Mouse (Mus musculus) CH12.LX (cell line): ENCODE data around the gene Tsen54. TPM values are rescaled to one million over a fixed set of nuclear protein-coding genes. Genes with fewer than 3 reads are reported as not detected.

ENCODE experiments used
- DNase-seq: peaks from one replicate; pipeline ENCODE4 v3.0.0-alpha.2; 2013; ENCODE audit errors: extremely low read depth
- H3K27ac ChIP-seq: 2 replicates; pipeline ENCODE4 v1.5.1; 2012; ENCODE audit warnings: low read depth, mild to moderate bottlenecking, control low read depth, moderate library complexity; ENCODE audit not compliant: insufficient read depth
- H3K27me3 ChIP-seq: replicated peaks from 2 replicates; pipeline ENCODE3; 2012; ENCODE audit warnings: inconsistent platforms
- H3K36me3 ChIP-seq, 2 experiments: replicated peaks in 1 of 2; 2 replicates each; pipeline versions ENCODE3 to v1.6.1; 2012; ENCODE audit warnings: inconsistent platforms in 1 of 2, low read length in 1 of 2, mild to moderate bottlenecking in 1 of 2, mixed read lengths in 1 of 2, moderate library complexity in 1 of 2; ENCODE audit not compliant: control insufficient read depth in 1 of 2, insufficient read depth in 1 of 2
- H3K4me1 ChIP-seq, 2 experiments: 2 replicates each; pipeline ENCODE4 v1.6.1; 2012; ENCODE audit warnings: inconsistent platforms in 1 of 2, moderate library complexity in 1 of 2; ENCODE audit not compliant: insufficient read depth in 2 of 2, control insufficient read depth in 1 of 2
- H3K4me2 ChIP-seq: 2 replicates; pipeline ENCODE4 v1.6.1; 2012; ENCODE audit warnings: low read depth, mild to moderate bottlenecking, control low read depth; ENCODE audit not compliant: poor library complexity, insufficient read depth, severe bottlenecking
- H3K4me3 ChIP-seq, 3 experiments: fragments of 150-350 bp in 1 of 3; sonication (generic) in 1 of 3; replicated peaks in 1 of 3; 2 replicates each; pipeline versions ENCODE3 to v1.5.1; 2011 to 2012; ENCODE audit warnings: low read depth in 2 of 3, low read length in 2 of 3, mild to moderate bottlenecking in 2 of 3, moderate library complexity in 2 of 3, control low read depth in 1 of 3, improper control_type of control experiment in 1 of 3, inconsistent platforms in 1 of 3, mixed read lengths in 1 of 3; ENCODE audit not compliant: poor library complexity in 1 of 3
- H3K79me2 ChIP-seq: replicated peaks from 2 replicates; pipeline ENCODE4 v1.6.1; 2012; ENCODE audit warnings: mild to moderate bottlenecking, moderate library complexity; ENCODE audit not compliant: control insufficient read depth, poor library complexity, insufficient read depth, severe bottlenecking; ENCODE audit errors: extremely low read depth
- H3K9ac ChIP-seq: 2 replicates; pipeline ENCODE4 v1.6.1; 2012; ENCODE audit warnings: low read depth, mild to moderate bottlenecking, control low read depth, moderate library complexity; ENCODE audit not compliant: insufficient read depth
- H3K9me3 ChIP-seq: replicated peaks from 2 replicates; pipeline ENCODE3; 2012; ENCODE audit warnings: low read length, inconsistent platforms, mixed read lengths
- BHLHE40 ChIP-seq: IDR thresholded peaks from 2 replicates; pipeline ENCODE4 v1.6.1; 2011; ENCODE audit warnings: mild to moderate bottlenecking, low read depth, low read length, improper control_type of control experiment
- CHD1 ChIP-seq: IDR thresholded peaks from 2 replicates; pipeline ENCODE4 v1.6.1; 2012; ENCODE audit warnings: low read depth, low read length, improper control_type of control experiment, inconsistent platforms
- CHD2 ChIP-seq: IDR thresholded peaks from 2 replicates; pipeline ENCODE4 v1.6.1; 2011; ENCODE audit warnings: low read length, improper control_type of control experiment
- ELF1 ChIP-seq: IDR thresholded peaks from 2 replicates; pipeline ENCODE4 v1.6.1; 2014; ENCODE audit warnings: low read depth, mild to moderate bottlenecking, inconsistent platforms, low read length, improper control_type of control experiment
- ETS1 ChIP-seq: conservative IDR thresholded peaks from 2 replicates; pipeline ENCODE4 v1.6.1; 2012; ENCODE audit warnings: low read depth, mild to moderate bottlenecking, inconsistent platforms, low read length, improper control_type of control experiment, moderate library complexity
- GABPA ChIP-seq: IDR thresholded peaks from 2 replicates; pipeline ENCODE4 v1.6.1; 2012; ENCODE audit warnings: low read depth, low read length, improper control_type of control experiment, inconsistent platforms; ENCODE audit not compliant: insufficient replicate concordance
- HCFC1 ChIP-seq: IDR thresholded peaks from 2 replicates; pipeline ENCODE4 v1.6.1; 2012; ENCODE audit warnings: low read depth, mild to moderate bottlenecking, inconsistent platforms, low read length, improper control_type of control experiment
- IRF4 ChIP-seq: IDR thresholded peaks from 2 replicates; pipeline ENCODE4 v1.6.1; 2014; ENCODE audit warnings: low read depth, mild to moderate bottlenecking, inconsistent platforms, low read length, improper control_type of control experiment
- JUN ChIP-seq: IDR thresholded peaks from 2 replicates; pipeline ENCODE4 v1.6.1; 2011; ENCODE audit warnings: low read depth, mild to moderate bottlenecking, low read length, improper control_type of control experiment, moderate library complexity; ENCODE audit not compliant: insufficient read depth
- KAT2A ChIP-seq: IDR thresholded peaks from 2 replicates; pipeline ENCODE4 v1.6.1; 2012; ENCODE audit warnings: low read length, improper control_type of control experiment, inconsistent platforms; ENCODE audit not compliant: insufficient replicate concordance
- MAFK ChIP-seq: IDR thresholded peaks from 2 replicates; pipeline ENCODE4 v1.6.1; 2011; ENCODE audit warnings: low read length, improper control_type of control experiment; ENCODE audit not compliant: insufficient replicate concordance
- MAX ChIP-seq: IDR thresholded peaks from 2 replicates; pipeline ENCODE4 v1.6.1; 2011; ENCODE audit warnings: low read length, improper control_type of control experiment
- MAZ ChIP-seq: IDR thresholded peaks from 2 replicates; pipeline ENCODE4 v1.6.1; 2012; ENCODE audit warnings: low read depth, mild to moderate bottlenecking, inconsistent platforms, low read length, improper control_type of control experiment, moderate library complexity
- MEF2A ChIP-seq: IDR thresholded peaks from 2 replicates; pipeline ENCODE4 v1.6.1; 2014; ENCODE audit warnings: low read depth, mild to moderate bottlenecking, inconsistent platforms, low read length, improper control_type of control experiment, borderline replicate concordance
- MXI1 ChIP-seq: IDR thresholded peaks from 2 replicates; pipeline ENCODE4 v1.6.1; 2011; ENCODE audit warnings: mild to moderate bottlenecking, low read depth, low read length, improper control_type of control experiment
- MYC ChIP-seq: IDR thresholded peaks from 2 replicates; pipeline ENCODE4 v1.6.1; 2011; ENCODE audit warnings: low read depth, mild to moderate bottlenecking, improper control_type of control experiment, low read length
- NELFE ChIP-seq: IDR thresholded peaks from 2 replicates; pipeline ENCODE4 v1.6.1; 2011; ENCODE audit warnings: low read depth, low read length, improper control_type of control experiment
- NRF1 ChIP-seq: IDR thresholded peaks from 2 replicates; pipeline ENCODE4 v1.6.1; 2014; ENCODE audit warnings: low read depth, mild to moderate bottlenecking, inconsistent platforms, low read length, improper control_type of control experiment, moderate library complexity
- POLR2A ChIP-seq: IDR thresholded peaks from 2 replicates; pipeline ENCODE4 v1.6.1; 2011; ENCODE audit warnings: low read depth, mild to moderate bottlenecking, improper control_type of control experiment, low read length
- POLR2AphosphoS2 ChIP-seq: IDR thresholded peaks from 2 replicates; pipeline ENCODE4 v1.6.1; 2011; ENCODE audit warnings: low read depth, low read length, improper control_type of control experiment
- RAD21 ChIP-seq: IDR thresholded peaks from 2 replicates; pipeline ENCODE4 v1.6.1; 2011; ENCODE audit warnings: low read depth, mild to moderate bottlenecking, low read length, improper control_type of control experiment, moderate library complexity
- SIN3A ChIP-seq: IDR thresholded peaks from 2 replicates; pipeline ENCODE4 v1.6.1; 2012; ENCODE audit warnings: low read length, improper control_type of control experiment, inconsistent platforms
- TCF12 ChIP-seq: IDR thresholded peaks from 2 replicates; pipeline ENCODE4 v1.6.1; 2014; ENCODE audit warnings: low read depth, mild to moderate bottlenecking, inconsistent platforms, low read length, improper control_type of control experiment
- UBTF ChIP-seq: IDR thresholded peaks from 2 replicates; pipeline ENCODE4 v1.6.1; 2012; ENCODE audit warnings: low read depth, mild to moderate bottlenecking, inconsistent platforms, low read length, improper control_type of control experiment, moderate library complexity
- USF1 ChIP-seq: IDR thresholded peaks from 2 replicates; pipeline ENCODE4 v1.6.1; 2014; ENCODE audit warnings: low read depth, mild to moderate bottlenecking, inconsistent platforms, low read length, improper control_type of control experiment
- USF2 ChIP-seq: conservative IDR thresholded peaks from 2 replicates; pipeline ENCODE4 v1.6.1; 2011; ENCODE audit warnings: low read depth, low read length, improper control_type of control experiment
- ZC3H11A ChIP-seq: IDR thresholded peaks from 2 replicates; pipeline ENCODE4 v1.6.1; 2012; ENCODE audit warnings: low read depth, mild to moderate bottlenecking, inconsistent platforms, low read length, improper control_type of control experiment
- ZMIZ1 ChIP-seq: IDR thresholded peaks from 2 replicates; pipeline ENCODE4 v1.6.1; 2012; ENCODE audit warnings: low read depth, mild to moderate bottlenecking, inconsistent platforms, low read length, improper control_type of control experiment
- ZNF384 ChIP-seq: IDR thresholded peaks from 2 replicates; pipeline ENCODE4 v1.6.1; 2012; ENCODE audit warnings: low read depth, low read length, improper control_type of control experiment, inconsistent platforms
- dilution Hi-C: fragments of 300-500 bp; cut with MboI; formaldehyde crosslinking; loops from 2 replicates; pipeline ENCODE4 v1.14.3; 2020; ENCODE audit warnings: low sequenced_read_pairs; ENCODE audit not compliant: extremely low pct_unique_long_range_greater_than_20kb, extremely low pct_ligation_motif_present
- in situ Hi-C: fragments of 300-500 bp; cut with MboI; formaldehyde crosslinking; loops from 3 replicates; pipeline ENCODE4 v1.14.3; 2019; ENCODE audit warnings: low sequenced_read_pairs, low pct_ligation_motif_present, low pct_unique_long_range_greater_than_20kb, mixed read lengths
- polyA plus RNA-seq: library from polyadenylated mRNA; unstranded; fragments of >175 nt; gene quantifications from 2 replicates; pipeline ENCODE4 v1.2.1, GENCODE M21; 2012; ENCODE audit warnings: low read depth; ENCODE audit not compliant: insufficient read length
- total RNA-seq, 2 experiments: library from RNA; depleted of rRNA; stranded (reverse); fragments of 300-350 nt in 1 of 2; fragments of >200 nt in 1 of 2; gene quantifications; 2 replicates each; pipeline ENCODE4 v1.2.3; 2012 to 2014

Gene Tsen54
- total RNA-seq (2012; rRNA removed) (71.1 and 71.2 TPM in 2 replicates), total RNA-seq (2014; rRNA removed) (44.9 and 45.8 TPM in 2 replicates), polyA plus RNA-seq (55.0 and 59.4 TPM in 2 replicates)

DNA sequence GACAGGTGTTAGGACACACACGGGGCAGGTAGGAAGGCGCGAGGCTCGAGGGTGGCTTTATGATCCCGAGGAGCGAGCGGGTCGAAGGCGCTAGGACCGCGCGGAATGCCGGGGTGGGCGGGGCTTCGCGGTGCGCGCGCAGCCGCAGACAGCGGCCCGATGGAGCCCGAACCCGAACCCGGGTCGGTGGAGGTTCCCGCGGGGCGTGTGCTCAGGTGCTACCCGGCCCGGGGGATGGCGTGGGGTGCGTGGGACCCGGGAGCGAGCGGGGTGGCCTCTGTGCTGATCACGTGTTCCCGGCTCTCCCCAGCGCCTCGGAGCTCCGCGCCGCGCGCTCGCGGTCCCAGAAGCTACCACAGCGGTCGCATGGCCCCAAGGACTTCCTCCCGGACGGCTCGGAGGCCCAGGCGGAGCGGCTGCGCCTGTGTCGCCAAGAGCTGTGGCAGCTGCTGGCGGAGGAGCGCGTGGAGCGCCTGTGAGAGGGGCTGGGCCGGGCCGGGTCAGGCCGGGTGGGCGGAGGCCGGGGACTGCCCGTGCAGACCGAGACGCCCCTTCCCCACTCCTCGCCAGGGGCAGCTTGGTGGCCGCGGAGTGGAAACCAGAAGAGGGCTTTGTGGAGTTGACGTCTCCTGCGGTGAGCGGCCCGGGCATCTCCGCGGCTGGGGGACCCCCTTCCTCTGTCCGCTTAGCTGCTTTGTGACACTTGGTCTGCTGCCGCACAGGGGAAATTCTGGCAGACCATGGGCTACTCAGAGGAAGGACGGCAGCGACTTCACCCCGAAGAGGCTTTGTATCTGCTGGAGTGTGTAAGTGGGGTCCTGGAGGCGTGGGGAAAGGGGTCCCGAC is at the start of gene Tsen54:
Gene Tsen54, plus strand, starts transcription at position 120 of the 846 bp plus-strand sequence.
- Histone ChIP-seq H3K4me1 (peaks cover 13 to 44% of the 10 kb centered on the region in 2 experiments), H3K9ac (peak within 1 kb of the TSS; percentile 77), H3K4me2 (peak within 1 kb of the TSS; percentile 91), H3K27me3 (no peaks in the 10 kb centered on the region)
- TF ChIP-seq MXI1, result peak; percentile 93
- TF ChIP-seq ETS1, result no peak
- TF ChIP-seq JUN, result no peak
- peak; percentile 41; the same call in 1 of the 2 replicates for TF ChIP-seq BHLHE40
- TF ChIP-seq MAZ, result no peak
- TF ChIP-seq MAFK, result no peak
- TF ChIP-seq ZNF384, result no peak
- TF ChIP-seq UBTF, result peak; percentile 91; the same call in 1 of the 2 replicates
- peak; percentile 54 for TF ChIP-seq MEF2A
- TF ChIP-seq ELF1, result peak; percentile 38; the same call in 1 of the 2 replicates
- TF ChIP-seq POLR2AphosphoS2, result peak; percentile 59; the same call in 1 of the 2 replicates
- no peak for TF ChIP-seq GABPA
- peak; percentile 35 for TF ChIP-seq MAX
- TF ChIP-seq RAD21, result no peak
- peak; percentile 90 for TF ChIP-seq NRF1
- TF ChIP-seq ZMIZ1, result 0 out of 2 replicates have a peak, but pooled peaks have one; percentile 29
- TF ChIP-seq TCF12, result peak; percentile 82
- TF ChIP-seq ZC3H11A, result no peak
- TF ChIP-seq HCFC1, result peak; percentile 75
- peak; percentile 79; the same call in 1 of the 2 replicates for TF ChIP-seq SIN3A
- TF ChIP-seq NELFE, result peak; percentile 92
- TF ChIP-seq CHD1, result no peak
- 0 out of 2 replicates have a peak, but pooled peaks have one; percentile 4 for TF ChIP-seq IRF4
- TF ChIP-seq USF2, result no peak; the same call in 1 of the 2 replicates
- peak; percentile 96 for TF ChIP-seq POLR2A
- 0 out of 2 replicates have a peak, but pooled peaks have one; percentile 7 for TF ChIP-seq KAT2A
- peak; percentile 40; the same call in 1 of the 2 replicates for TF ChIP-seq CHD2
- peak; percentile 26; the same call in 1 of the 2 replicates for TF ChIP-seq MYC
- TF ChIP-seq USF1, result peak; percentile 49; the same call in 1 of the 2 replicates
- TF ChIP-seq, all 38 proteins: peak for 19
- Histone ChIP-seq H3K79me2 (0 out of 2 replicates have a peak, but pooled peaks cover 5% of the 10 kb centered on the region), H3K9me3 (no peaks in the 10 kb centered on the region), H3K36me3 (peaks cover 19 to 59% of the 10 kb centered on the region in 2 experiments), H3K27ac (peak within 1 kb of the TSS; percentile 15; the same call in 1 of the 2 replicates), H3K4me3 (peak within 1 kb of the TSS; percentile 77 to 91 (median 81))
- DNase-seq, result peak; percentile 82
- dilution Hi-C loops, result no loop called here
- in situ Hi-C loops, result loop anchor here (5.0 kb wide), 4 partner anchors 98 to 323 kb away; partner anchors contain the start of gene Nt5c
